Mouse (Mus musculus): ENCODE results near the gene Batf3.

Gene Batf3

GRCm38 (mm10) chr1:191097802-191098747 is at the start of gene Batf3:
Gene Batf3, plus strand, starts transcription at chr1:191097847.
- in situ Hi-C loops (cut with MboI), result no loop called here

- in situ Hi-C loops (cut with MboI), result no loop called here
Observed at GRCm38 (mm10) chr1:191053555-191053954, 44.1 kb upstream of the Batf3 start.

- in situ Hi-C loops (cut with MboI), result no loop called here
Observed at GRCm38 (mm10) chr1:191054870-191055532, 42.6 kb upstream of the Batf3 start.

- in situ Hi-C loops (cut with MboI), result no loop called here
Observed at GRCm38 (mm10) chr1:191055533-191055873, 42.1 kb upstream of the Batf3 start.

GRCm38 (mm10) chr1:191057461-191057860 is 40.2 kb upstream of the Batf3 start:
- in situ Hi-C loops (cut with MboI), result no loop called here

GRCm38 (mm10) chr1:191062241-191062780 is 35.3 kb upstream of the Batf3 start:
- in situ Hi-C loops (cut with MboI), result no loop called here

GRCm38 (mm10) chr1:191062781-191063485 is 34.7 kb upstream of the Batf3 start, which contains the start of the genes Tatdn3 and Nsl1:
Gene Tatdn3, minus strand, starts transcription at chr1:191062932.
Gene Nsl1, plus strand, starts transcription at chr1:191063012.
- in situ Hi-C loops (cut with MboI), result no loop called here

GRCm38 (mm10) chr1:191063700-191064099 is 33.9 kb upstream of the Batf3 start:
- in situ Hi-C loops (cut with MboI), result no loop called here

- in situ Hi-C loops (cut with MboI), result no loop called here
Observed at GRCm38 (mm10) chr1:191064535-191064934, 33.1 kb upstream of the Batf3 start.

- in situ Hi-C loops (cut with MboI), result no loop called here
Observed at GRCm38 (mm10) chr1:191065188-191065587, 32.5 kb upstream of the Batf3 start.

- in situ Hi-C loops (cut with MboI), result no loop called here
Observed at GRCm38 (mm10) chr1:191068377-191068776, 29.3 kb upstream of the Batf3 start.

- in situ Hi-C loops (cut with MboI), result no loop called here
Observed at GRCm38 (mm10) chr1:191070259-191070658, 27.4 kb upstream of the Batf3 start.

- in situ Hi-C loops (cut with MboI), result no loop called here
Observed at GRCm38 (mm10) chr1:191071613-191072012, 26.0 kb upstream of the Batf3 start.

- in situ Hi-C loops (cut with MboI), result no loop called here
Observed at GRCm38 (mm10) chr1:191072329-191072913, 25.2 kb upstream of the Batf3 start.

GRCm38 (mm10) chr1:191073001-191073400 is 24.6 kb upstream of the Batf3 start:
- in situ Hi-C loops (cut with MboI), result no loop called here

GRCm38 (mm10) chr1:191073486-191073885 is 24.2 kb upstream of the Batf3 start:
- in situ Hi-C loops (cut with MboI), result no loop called here

GRCm38 (mm10) chr1:191075199-191075883 is 22.3 kb upstream of the Batf3 start:
- in situ Hi-C loops (cut with MboI), result no loop called here

- in situ Hi-C loops (cut with MboI), result no loop called here
Observed at GRCm38 (mm10) chr1:191083230-191083629, 14.4 kb upstream of the Batf3 start.

- in situ Hi-C loops (cut with MboI), result no loop called here
Observed at GRCm38 (mm10) chr1:191084951-191085559, 12.6 kb upstream of the Batf3 start.

- in situ Hi-C loops (cut with MboI), result no loop called here
Observed at GRCm38 (mm10) chr1:191085597-191085996, 12.1 kb upstream of the Batf3 start.

Data from mature B cell (primary cell).